Mouse (Mus musculus): Measurements from ENCODE around the gene Slco4a1.

Gene Slco4a1

DNA sequence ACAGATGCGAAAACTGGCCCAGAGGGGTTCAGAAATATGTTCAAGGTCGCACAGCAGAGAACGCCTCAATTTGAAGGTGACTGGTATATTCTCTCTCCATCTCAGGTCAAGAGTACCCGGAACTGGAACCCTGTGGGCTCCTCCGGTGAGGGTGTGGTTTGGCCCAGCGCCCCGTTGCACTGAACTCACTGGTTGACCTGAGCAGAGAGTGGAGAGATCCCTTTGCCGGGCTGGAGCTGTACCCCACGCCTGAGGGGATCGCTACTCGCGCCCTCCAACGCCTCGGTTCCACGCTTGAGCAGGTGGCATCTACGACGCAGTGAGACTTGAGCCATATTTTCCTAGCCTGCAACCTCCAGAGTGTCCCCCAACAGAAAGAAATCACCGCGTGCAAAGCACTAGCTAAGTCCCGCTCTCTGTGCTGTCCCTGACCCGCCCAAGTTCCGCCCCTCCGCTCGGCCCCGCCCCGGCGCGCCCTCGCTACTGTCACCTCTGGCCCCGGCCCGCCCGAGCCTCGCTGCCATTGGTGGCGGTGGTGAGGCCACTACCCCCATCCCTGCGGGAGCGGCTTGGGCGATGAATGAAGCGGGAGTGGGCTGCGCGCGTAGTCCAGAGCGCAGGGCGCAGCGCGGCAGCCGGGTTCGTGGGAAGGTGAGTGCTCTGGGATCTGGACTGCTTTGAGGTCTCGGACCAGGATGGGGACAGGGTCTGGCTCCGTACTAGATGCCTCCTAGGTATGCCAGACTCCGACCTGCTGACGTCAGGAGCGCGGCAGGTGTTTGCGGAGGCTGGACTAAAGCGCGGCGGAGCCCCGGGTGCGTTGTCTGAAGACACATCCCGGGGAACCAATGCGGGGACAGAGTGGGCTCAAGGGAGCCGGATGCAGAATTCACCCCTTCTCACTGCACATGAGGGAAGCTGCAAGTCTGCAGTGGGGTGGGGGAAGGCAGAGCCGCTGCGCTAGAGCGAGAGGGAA, at the start of gene Slco4a1:
Slco4a1 (plus strand) TSS at position 523 of the 976 bp plus-strand sequence.
- in situ Hi-C loops (cut with MboI, MseI), result no loop called here

DNA sequence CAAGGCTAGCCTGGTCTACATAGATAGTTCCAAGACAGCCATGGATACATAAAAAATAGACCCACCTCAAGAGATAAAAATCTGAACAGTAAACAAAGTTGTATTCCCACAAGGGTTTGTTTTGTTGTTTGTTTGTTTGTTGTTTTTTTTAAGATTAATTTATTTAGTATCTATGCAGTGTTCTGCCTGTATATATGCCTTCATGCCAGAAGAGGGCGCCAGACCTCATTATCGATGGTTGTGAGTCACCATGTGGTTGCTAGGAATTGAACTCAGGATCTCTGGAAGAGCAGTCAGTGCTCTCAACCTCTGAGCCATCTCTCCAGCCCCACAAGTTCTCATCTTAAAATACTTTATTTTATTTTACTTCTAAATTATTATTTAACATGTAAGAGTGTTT, 47.6 kb upstream of the Slco4a1 start:
- in situ Hi-C loops (cut with MboI, MseI), result no loop called here

DNA sequence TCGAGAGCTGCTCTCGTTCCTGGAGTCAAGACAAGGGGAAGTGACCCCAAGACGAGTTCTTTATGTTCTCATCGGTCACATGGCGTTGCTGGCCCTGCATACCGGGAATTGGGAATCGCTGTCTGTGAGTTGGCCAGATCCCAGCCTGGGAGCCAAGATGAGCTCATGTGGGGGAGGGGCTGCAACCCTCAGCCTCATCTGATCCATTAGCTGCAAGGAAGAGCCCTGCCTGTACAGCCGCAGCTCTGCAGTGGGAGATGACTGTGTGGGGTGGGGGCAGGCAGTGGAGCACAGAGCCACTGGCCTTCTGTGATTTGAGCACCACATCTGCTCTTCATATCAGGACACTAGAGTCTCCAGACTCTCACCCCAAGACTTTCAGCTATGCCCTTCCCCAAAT, 45.6 kb upstream of the Slco4a1 start:
- in situ Hi-C loops (cut with MboI, MseI), result no loop called here

DNA sequence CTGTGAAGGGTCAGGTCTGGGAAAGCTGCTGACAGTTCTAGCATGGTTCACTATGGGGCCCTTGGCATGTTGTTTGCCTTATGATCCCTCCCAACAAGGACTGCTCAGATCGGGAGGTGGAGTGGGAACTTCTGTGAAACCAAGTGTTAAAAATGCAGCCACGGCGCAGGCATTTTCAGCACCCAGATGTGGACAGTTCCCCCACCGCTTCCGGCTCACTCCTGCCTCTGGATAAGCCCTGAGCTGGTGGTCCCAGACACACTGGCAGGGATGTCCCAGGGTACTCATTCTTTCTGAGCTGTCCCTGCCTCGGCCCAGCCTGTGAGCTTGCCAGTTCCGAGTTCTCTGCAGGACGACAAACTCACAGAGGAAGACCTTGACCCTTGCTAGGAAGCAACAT, 45.0 kb upstream of the Slco4a1 start:
- in situ Hi-C loops (cut with MboI, MseI), result no loop called here

- in situ Hi-C loops (cut with MboI, MseI), result no loop called here
Measured at GRCm38 (mm10) chr2:180415627-180416026, 40.4 kb upstream of the Slco4a1 start.

GRCm38 (mm10) chr2:180417731-180418130, 38.3 kb upstream of the Slco4a1 start:
- in situ Hi-C loops (cut with MboI, MseI), result no loop called here

DNA sequence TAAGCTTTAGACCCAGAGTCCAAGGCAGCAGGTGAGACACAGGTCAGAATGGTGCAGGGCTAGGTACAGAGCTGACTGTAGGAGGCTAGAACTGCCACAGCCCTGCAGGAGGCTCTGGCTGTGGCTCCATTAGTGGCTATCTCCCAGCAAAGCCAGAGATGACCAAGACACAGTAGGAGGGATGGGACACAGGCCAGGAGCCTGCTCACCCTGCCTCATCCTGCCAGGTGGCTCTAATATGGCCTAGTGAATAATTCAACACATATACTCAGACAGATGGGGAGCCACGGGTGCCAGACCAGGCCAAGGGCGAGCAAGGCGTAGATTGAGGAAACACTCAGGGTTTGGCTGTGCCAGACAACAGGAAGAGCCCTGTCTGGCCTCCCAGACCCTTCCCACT, 35.4 kb upstream of the Slco4a1 start:
- in situ Hi-C loops (cut with MboI, MseI), result no loop called here

DNA sequence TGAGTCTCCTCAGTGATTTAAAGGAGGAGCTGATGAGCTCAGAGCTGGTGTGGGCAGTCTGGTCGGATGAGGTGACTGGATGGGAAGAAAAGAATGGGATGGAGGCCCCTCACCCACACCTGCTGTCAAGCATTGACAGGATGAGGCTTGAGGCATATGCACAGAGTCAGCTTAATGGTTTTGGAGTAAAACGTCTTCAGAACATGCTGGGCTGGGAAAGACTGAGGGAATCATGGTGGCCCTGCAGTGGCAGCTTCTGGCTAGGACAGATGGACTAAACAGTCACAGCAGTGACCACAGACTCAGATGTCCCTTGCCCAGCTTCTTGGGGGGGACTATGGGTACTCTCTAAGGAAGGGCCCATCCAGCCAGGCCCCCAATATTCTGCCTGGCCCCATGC, 30.9 kb upstream of the Slco4a1 start:
- in situ Hi-C loops (cut with MboI, MseI), result loop anchor here (5.0 to 25.0 kb wide), 2 partner anchors 47 to 1062 kb away; partner anchors contain the start of genes Abhd16b and Tpd52l2

DNA sequence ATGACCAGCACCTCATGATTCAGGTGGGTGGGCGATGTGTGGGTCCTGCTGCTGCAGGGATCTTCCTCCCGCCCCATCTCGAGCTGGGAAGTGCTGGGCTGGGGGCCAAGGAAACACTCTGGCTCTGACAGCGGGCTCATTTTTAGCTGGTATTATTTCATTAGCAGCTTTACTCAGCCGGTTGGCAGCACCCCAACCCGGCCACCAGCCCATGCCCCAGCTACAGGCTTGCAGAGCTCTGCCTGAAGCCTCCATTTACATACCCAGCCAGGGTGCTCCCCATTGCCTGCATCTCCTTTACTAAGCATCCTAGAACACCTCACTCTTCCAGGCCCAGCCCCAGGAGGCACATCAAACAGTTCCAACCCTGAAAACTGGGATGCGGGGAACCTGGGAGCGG, 29.0 kb upstream of the Slco4a1 start:
- in situ Hi-C loops (cut with MboI, MseI), result loop anchor here (5.0 to 25.0 kb wide), 2 partner anchors 45 to 1060 kb away; partner anchors contain the start of genes Abhd16b and Tpd52l2

DNA sequence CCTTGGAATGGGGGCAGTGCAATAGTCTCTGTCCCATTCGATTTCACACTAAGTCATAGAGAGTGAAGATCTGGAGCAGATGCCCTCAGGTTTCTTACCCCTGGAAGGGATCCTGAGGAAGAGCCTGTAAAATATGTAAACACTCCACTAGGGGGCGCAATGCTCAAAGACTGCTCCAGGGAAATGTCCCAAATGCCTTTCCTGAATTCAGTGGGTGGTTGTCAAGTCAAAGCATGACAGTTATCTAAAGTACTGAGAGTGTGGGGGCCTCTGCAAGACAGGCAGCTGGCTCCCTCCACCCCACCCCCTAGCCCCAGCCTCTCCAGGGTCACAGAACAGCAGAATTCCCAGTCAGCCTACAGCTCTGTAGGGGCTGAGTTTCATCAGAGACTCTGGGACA, 27.7 kb upstream of the Slco4a1 start:
- in situ Hi-C loops (cut with MboI, MseI), result loop anchor here (5.0 to 25.0 kb wide), 2 partner anchors 44 to 1059 kb away; partner anchors contain the start of genes Abhd16b and Tpd52l2

- in situ Hi-C loops (cut with MboI, MseI), result loop anchor here (25.0 kb wide), 1 partner anchor 1057 kb away; the partner anchor contains the start of genes Abhd16b and Tpd52l2
Measured at GRCm38 (mm10) chr2:180430648-180431047, 25.4 kb upstream of the Slco4a1 start.

GRCm38 (mm10) chr2:180432042-180432668, 23.9 kb upstream of the Slco4a1 start:
- in situ Hi-C loops (cut with MboI, MseI), result loop anchor here (25.0 kb wide), 1 partner anchor 1055 kb away; the partner anchor contains the start of genes Abhd16b and Tpd52l2

DNA sequence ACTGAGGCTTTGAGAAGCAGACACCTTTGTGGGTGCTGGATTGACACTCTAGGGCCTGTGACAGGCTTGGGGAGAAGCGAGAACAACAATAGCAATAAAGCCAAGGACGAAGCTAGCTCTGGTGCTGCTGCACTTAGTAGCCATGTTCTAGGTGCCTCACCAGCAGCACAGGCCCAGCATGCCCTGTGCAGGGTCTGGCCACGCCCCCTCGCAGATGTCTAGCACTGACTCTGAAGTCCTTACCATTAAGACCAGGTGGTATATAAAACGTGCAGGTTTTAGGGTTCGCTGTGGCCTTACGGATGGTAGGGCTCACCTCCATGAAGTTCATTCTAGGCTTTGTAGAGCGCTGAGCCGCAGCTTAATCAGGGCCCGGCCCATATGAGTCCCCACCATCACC, 23.3 kb upstream of the Slco4a1 start:
- in situ Hi-C loops (cut with MboI, MseI), result loop anchor here (25.0 kb wide), 1 partner anchor 1055 kb away; the partner anchor contains the start of genes Abhd16b and Tpd52l2

DNA sequence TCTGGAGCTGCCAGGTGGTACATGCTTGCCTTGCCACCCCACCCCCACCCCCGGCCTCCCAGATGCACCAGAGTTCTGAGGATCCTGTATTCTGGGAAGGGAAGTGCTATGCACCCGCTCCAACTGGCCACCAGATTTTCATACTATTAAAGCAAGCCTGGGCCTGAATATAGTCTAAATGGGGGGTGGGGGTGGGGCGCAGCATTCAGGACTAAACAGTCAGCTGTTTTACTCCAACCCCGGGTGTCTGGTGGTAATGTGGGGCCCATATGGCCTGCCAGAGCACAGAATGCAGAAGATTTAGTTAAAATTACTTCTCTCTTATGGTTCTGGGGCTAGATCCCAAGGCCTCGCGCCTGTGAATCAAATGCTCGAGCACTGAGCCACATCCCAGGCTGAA, 22.7 kb upstream of the Slco4a1 start:
- in situ Hi-C loops (cut with MboI, MseI), result loop anchor here (25.0 kb wide), 1 partner anchor 1054 kb away; the partner anchor contains the start of genes Abhd16b and Tpd52l2

- in situ Hi-C loops (cut with MboI, MseI), result loop anchor here (25.0 kb wide), 1 partner anchor 1052 kb away; the partner anchor contains the start of genes Abhd16b and Tpd52l2
Measured at GRCm38 (mm10) chr2:180435341-180435926, 20.6 kb upstream of the Slco4a1 start.

DNA sequence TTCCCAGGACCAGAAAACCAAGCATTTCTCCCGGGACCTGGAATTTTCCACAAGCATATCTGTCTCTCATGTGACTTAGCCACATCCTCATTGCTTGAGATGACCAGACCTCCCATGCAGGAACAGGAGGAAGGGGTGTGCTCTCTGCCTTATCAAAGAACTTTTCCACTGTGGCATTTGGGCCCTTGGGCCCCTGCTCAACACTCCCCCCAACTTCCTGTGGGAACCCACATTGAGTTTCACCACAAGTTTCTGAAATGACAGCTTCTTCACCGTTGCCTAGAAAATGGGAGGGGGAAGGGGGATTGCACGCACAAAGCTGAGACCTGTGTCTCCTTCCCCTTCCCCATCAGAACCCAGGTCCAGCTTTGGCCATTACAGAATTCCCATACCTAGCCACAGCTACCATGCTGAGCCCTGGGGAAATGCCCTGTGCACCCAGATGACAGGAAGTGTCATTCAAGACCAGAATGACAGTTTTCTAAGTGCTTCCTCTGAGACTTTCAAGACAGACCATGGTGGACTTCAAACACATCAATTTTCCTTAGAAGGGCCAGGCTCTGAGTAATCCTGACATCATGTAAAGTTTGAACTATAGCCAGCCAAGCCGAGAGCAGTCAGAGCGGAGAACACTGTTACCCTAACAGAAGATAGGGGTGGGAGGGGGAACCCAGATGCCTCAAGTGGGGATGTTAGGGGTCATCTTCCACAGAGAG, 18.7 kb upstream of the Slco4a1 start:
- in situ Hi-C loops (cut with MboI, MseI), result loop anchor here (25.0 kb wide), 1 partner anchor 1050 kb away; the partner anchor contains the start of genes Abhd16b and Tpd52l2

DNA sequence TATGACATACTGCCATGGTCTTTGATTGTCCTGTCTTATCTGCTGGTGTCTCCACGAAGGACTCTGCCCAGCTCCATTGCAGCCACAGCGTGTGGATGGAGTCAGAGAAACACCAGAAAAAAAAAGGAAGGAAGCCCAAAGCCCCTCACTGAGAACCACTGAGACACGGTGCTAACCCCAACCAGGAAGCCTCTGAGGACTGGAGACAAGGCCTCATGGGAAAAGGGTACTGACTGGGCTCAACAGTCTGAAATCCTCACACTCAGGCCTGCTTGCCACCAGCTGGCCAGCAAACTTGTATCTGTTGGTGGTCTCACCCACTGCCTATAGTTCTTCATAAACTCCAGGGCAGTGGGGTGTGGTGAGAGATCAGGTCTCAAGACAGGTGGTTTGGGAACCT, 16.3 kb upstream of the Slco4a1 start:
- in situ Hi-C loops (cut with MboI, MseI), result loop anchor here (5.0 to 25.0 kb wide), 2 partner anchors 167 to 1048 kb away; partner anchors contain the start of genes Abhd16b, Cables2 and Tpd52l2

- in situ Hi-C loops (cut with MboI, MseI), result loop anchor here (5.0 to 25.0 kb wide), 2 partner anchors 168 to 1047 kb away; partner anchors contain the start of genes Abhd16b, Cables2 and Tpd52l2
Measured at GRCm38 (mm10) chr2:180440596-180441332, 15.3 kb upstream of the Slco4a1 start.

DNA sequence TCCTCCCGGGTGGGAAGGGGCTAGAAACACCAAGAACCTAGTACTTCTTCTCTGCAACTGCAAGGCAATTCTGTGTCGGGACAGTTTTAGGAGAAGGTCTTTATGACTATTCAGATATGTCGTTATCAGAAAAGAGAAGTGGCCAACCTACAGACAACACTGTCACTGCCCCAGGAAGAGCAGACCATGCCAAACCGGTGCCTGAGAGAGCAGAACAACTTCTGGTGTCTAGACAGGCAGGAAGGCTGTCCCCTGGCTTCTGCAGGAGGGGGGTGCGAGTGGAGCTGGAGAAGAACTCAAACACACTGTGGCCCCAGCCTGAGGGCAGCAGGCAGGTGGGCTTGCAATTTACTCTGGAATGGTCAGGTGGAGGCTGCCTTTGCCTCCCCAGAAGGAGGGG, 14.0 kb upstream of the Slco4a1 start:
- in situ Hi-C loops (cut with MboI, MseI), result loop anchor here (5.0 to 25.0 kb wide), 2 partner anchors 170 to 1045 kb away; partner anchors contain the start of genes Abhd16b, Cables2 and Tpd52l2

- in situ Hi-C loops (cut with MboI, MseI), result loop anchor here (5.0 to 25.0 kb wide), 2 partner anchors 172 to 1043 kb away; partner anchors contain the start of genes Abhd16b, Cables2 and Tpd52l2
Measured at GRCm38 (mm10) chr2:180443861-180444260, 12.2 kb upstream of the Slco4a1 start.

All from T-helper 2 cell (primary cell).